27 mouse cellular contexts compared by ENCODE assay signal in genomic region chr17:47712889-47713571, GRCm38 (mm10). TPM values are rescaled to one million over a fixed set of nuclear protein-coding genes. Genes with fewer than 3 reads are reported as not detected.
DNase-seq lines count a peak whose midpoint lies in the region; ATAC-seq and TF ChIP-seq lines count a peak whose summit lies in the region.
"Had no signal": no experiment of that assay in that cellular context is flagged by ENCODE, and none has a peak within 500 bp of the region (broad histone marks: within the 10 kb centered on the region; RNA-seq: fewer than 3 reads in every experiment).

No protein-coding gene starts in this region.

- WGBS in heart, embryonic 12.5 days: 57% methylated on average over 20 of the region's 22 CpGs
- WGBS in midbrain, embryonic 14.5 days: 49% methylated on average over 17 of the region's 22 CpGs
- 46% methylated on average over 11 of the region's 22 CpGs for WGBS in midbrain, embryonic 10.5 days

- no peak for TF ChIP-seq CTCF in brain, embryonic 14.5 days (IDR thresholded peaks at IDR 0.05; ENCODE audit: borderline replicate concordance, extremely low read depth, insufficient read depth, insufficient read length)

- H3K4me1 ChIP-seq in heart, embryonic 12.5 days (replicated peaks): peaks cover 21% of the 10 kb centered on the region
- no peaks in the 10 kb centered on the region for H3K4me1 ChIP-seq in midbrain, embryonic 14.5 days (ENCODE audit: control insufficient read depth, insufficient read depth, low read length)
- H3K4me1 ChIP-seq in midbrain, embryonic 10.5 days: no peaks in the 10 kb centered on the region

- H3K27ac ChIP-seq in heart, embryonic 12.5 days (ENCODE audit: poor library complexity, severe bottlenecking): no peak overlapping the region
- no peak overlapping the region; the same call in 1 of the 2 replicates for H3K27ac ChIP-seq in midbrain, embryonic 14.5 days (replicated peaks; ENCODE audit: low read depth, low read length)
- no peak overlapping the region for H3K27ac ChIP-seq in midbrain, embryonic 10.5 days (replicated peaks)
- H3K27ac ChIP-seq: intestine, embryonic 15.5 days; neural tube, embryonic 15.5 days; stomach, postnatal 0 days had no signal

- intact Hi-C loops in heart, postnatal 10 days (cut with DNase I): no loop called here

- H3K27me3 ChIP-seq in heart, embryonic 12.5 days (replicated peaks): no peaks in the 10 kb centered on the region
- H3K27me3 ChIP-seq in midbrain, embryonic 14.5 days (ENCODE audit: control insufficient read depth, insufficient read depth, low read length): no peaks in the 10 kb centered on the region
- H3K27me3 ChIP-seq in midbrain, embryonic 10.5 days (ENCODE audit: low read depth, poor library complexity, severe bottlenecking): no peaks in the 10 kb centered on the region
- H3K27me3 ChIP-seq: intestine, embryonic 15.5 days; neural tube, embryonic 15.5 days had no signal

- peak overlapping the region; percentile 41 for H3K4me2 ChIP-seq in heart, embryonic 12.5 days
- peak overlapping the region; percentile 12; the same call in 1 of the 2 replicates for H3K4me2 ChIP-seq in midbrain, embryonic 14.5 days (ENCODE audit: low read length)
- H3K4me2 ChIP-seq: intestine, embryonic 15.5 days; liver, embryonic 11.5 days; neural tube, embryonic 15.5 days had no signal

- H3K9me3 ChIP-seq in heart, embryonic 12.5 days (replicated peaks): no peaks in the 10 kb centered on the region
- H3K9me3 ChIP-seq in midbrain, embryonic 14.5 days (ENCODE audit: control insufficient read depth, low read length): no peaks in the 10 kb centered on the region
- no peaks in the 10 kb centered on the region for H3K9me3 ChIP-seq in midbrain, embryonic 10.5 days (replicated peaks)
- H3K9me3 ChIP-seq: intestine, embryonic 15.5 days; neural tube, embryonic 15.5 days had no signal

- H3K9ac ChIP-seq in heart, embryonic 12.5 days: no peak overlapping the region
- H3K9ac ChIP-seq in midbrain, embryonic 14.5 days (replicated peaks; ENCODE audit: low read length): no peak overlapping the region
- H3K9ac ChIP-seq: intestine, embryonic 15.5 days; neural tube, embryonic 15.5 days had no signal

- no peak for ATAC-seq in heart, embryonic 12.5 days (ENCODE audit: insufficient number of reproducible peaks, low FRiP score)
- ATAC-seq in midbrain, embryonic 14.5 days (ENCODE audit: low FRiP score, low TSS enrichment): no peak
- ATAC-seq: intestine, embryonic 15.5 days; Patski had no signal

- no peak for DNase-seq in heart, postnatal 10 days
- peak; percentile 27 for DNase-seq in midbrain, embryonic 14.5 days
- DNase-seq in midbrain, embryonic 10.5 days (ENCODE audit: low spot score): no peak
- peak; percentile 12 for DNase-seq in brain, embryonic 14.5 days (ENCODE audit: low read depth)
- DNase-seq in ovary, postnatal 14 days (ENCODE audit: low spot score): no peak
- DNase-seq in cerebellum, adult 8-10 months: no peak
- DNase-seq: adrenal gland, postnatal 25 days; B cell, adult 2 months; cerebellum, adult 11-12 months; cerebellum, postnatal 25 days; embryo, embryonic 11 days; gastrocnemius, postnatal 14 days; heart, postnatal 36 days; lung, adult 2 months; right cerebral cortex, adult 18-20 months had no signal

- H3K4me3 ChIP-seq in heart, embryonic 12.5 days: no peak overlapping the region
- no peak overlapping the region for H3K4me3 ChIP-seq in midbrain, embryonic 14.5 days (replicated peaks; ENCODE audit: low read depth, low read length)
- no peak overlapping the region for H3K4me3 ChIP-seq in midbrain, embryonic 10.5 days
- H3K4me3 ChIP-seq: intestine, embryonic 15.5 days; neural tube, embryonic 15.5 days had no signal

- no peak for TF ChIP-seq POLR2A in brain, embryonic 14.5 days (IDR thresholded peaks at IDR 0.05; ENCODE audit: borderline replicate concordance, extremely low read depth, insufficient read depth, insufficient read length, poor library complexity, severe bottlenecking)

- H3K36me3 ChIP-seq in heart, embryonic 12.5 days: no peaks in the 10 kb centered on the region
- no peaks in the 10 kb centered on the region for H3K36me3 ChIP-seq in midbrain, embryonic 14.5 days (ENCODE audit: control insufficient read depth, insufficient read depth, low read length)
- no peaks in the 10 kb centered on the region for H3K36me3 ChIP-seq in midbrain, embryonic 10.5 days
- H3K36me3 ChIP-seq: intestine, embryonic 15.5 days; neural tube, embryonic 15.5 days had no signal

RNA-seq across cellular contexts. Expression of gene Pgc, which starts 13.6 kb away (rescaled TPM):
- polyA plus RNA-seq in heart, embryonic 12.5 days (2016; fragmentation: Nextera tagmentation; extraction: Ambion mirVana): not detected in 2 replicates
- total RNA-seq in heart, postnatal 10 days (2021): not detected
- polyA plus RNA-seq in midbrain, embryonic 14.5 days (2014; fragmentation: Nextera tagmentation; extraction: Ambion mirVana): not detected in 2 replicates
- polyA plus RNA-seq in midbrain, embryonic 10.5 days (2016; fragmentation: Nextera tagmentation; extraction: Ambion mirVana): 0.19 TPM in 1 of 2 replicates, not detected in the other
- not detected in 2 replicates for polyA plus RNA-seq in brain, embryonic 14.5 days (2012; rRNA removed)
- total RNA-seq: adrenal gland, postnatal 25 days; gastrocnemius, postnatal 14 days; heart, postnatal 36 days; layer of hippocampus, postnatal 14 days; megakaryocyte-erythroid progenitor cell, adult 5-6 weeks had no signal
- polyA plus RNA-seq: forebrain, embryonic 11.5 days; kidney, embryonic 14.5 days; limb, embryonic 11.5 days; liver, embryonic 11.5 days; neural tube, embryonic 15.5 days; Patski; urinary bladder, adult 2 months had no signal

RNA-seq across cellular contexts. Expression of gene Prickle4, which starts 18.5 kb away (rescaled TPM):
- polyA plus RNA-seq in heart, embryonic 12.5 days (2016; fragmentation: Nextera tagmentation; extraction: Ambion mirVana): 0.56 TPM in 1 of 2 replicates, not detected in the other
- total RNA-seq in heart, postnatal 10 days (2021): 1 to 10 TPM; 2.8 to 3.5 TPM
- 2.1 TPM in 1 of 2 replicates, not detected in the other for polyA plus RNA-seq in midbrain, embryonic 14.5 days (2014; fragmentation: Nextera tagmentation; extraction: Ambion mirVana)
- 0.35 and 0.44 TPM in 2 replicates for polyA plus RNA-seq in midbrain, embryonic 10.5 days (2016; fragmentation: Nextera tagmentation; extraction: Ambion mirVana)
- polyA plus RNA-seq in brain, embryonic 14.5 days (2012; rRNA removed): 0.52 and 1.0 TPM in 2 replicates
- total RNA-seq: megakaryocyte-erythroid progenitor cell, adult 5-6 weeks had no signal

RNA-seq across cellular contexts. Expression of gene Gm21981, which starts 18.8 kb away (rescaled TPM):
- 0.15 and 0.19 TPM in 2 replicates for polyA plus RNA-seq in heart, embryonic 12.5 days (2016; fragmentation: Nextera tagmentation; extraction: Ambion mirVana)
- total RNA-seq in heart, postnatal 10 days (2021): 1 to 10 TPM in 1 of 2 experiments, under 1 TPM in 1; 0.15 to 1.2 TPM
- polyA plus RNA-seq in midbrain, embryonic 14.5 days (2014; fragmentation: Nextera tagmentation; extraction: Ambion mirVana): 5.4 and 7.2 TPM in 2 replicates
- polyA plus RNA-seq in midbrain, embryonic 10.5 days (2016; fragmentation: Nextera tagmentation; extraction: Ambion mirVana): 0.44 and 0.48 TPM in 2 replicates
- 4.9 and 5.1 TPM in 2 replicates for polyA plus RNA-seq in brain, embryonic 14.5 days (2012; rRNA removed)
- polyA plus RNA-seq: stomach, postnatal 0 days had no signal

RNA-seq across cellular contexts. Expression of gene Tfeb, which starts 23.8 kb away (rescaled TPM):
- polyA plus RNA-seq in heart, embryonic 12.5 days (2016; fragmentation: Nextera tagmentation; extraction: Ambion mirVana): 22.7 and 24.5 TPM in 2 replicates
- 10 to 100 TPM; 48.1 to 51.1 TPM for total RNA-seq in heart, postnatal 10 days (2021)
- polyA plus RNA-seq in midbrain, embryonic 14.5 days (2014; fragmentation: Nextera tagmentation; extraction: Ambion mirVana): 1.6 and 2.7 TPM in 2 replicates
- 1.9 and 2.3 TPM in 2 replicates for polyA plus RNA-seq in midbrain, embryonic 10.5 days (2016; fragmentation: Nextera tagmentation; extraction: Ambion mirVana)
- polyA plus RNA-seq in brain, embryonic 14.5 days (2012; rRNA removed): 2.0 and 3.2 TPM in 2 replicates

RNA-seq across cellular contexts. Expression of gene Frs3, which starts 24.2 kb away (rescaled TPM):
- polyA plus RNA-seq in heart, embryonic 12.5 days (2016; fragmentation: Nextera tagmentation; extraction: Ambion mirVana): 4.6 and 5.1 TPM in 2 replicates
- total RNA-seq in heart, postnatal 10 days (2021): 1 to 10 TPM; 4.0 to 5.1 TPM
- polyA plus RNA-seq in midbrain, embryonic 14.5 days (2014; fragmentation: Nextera tagmentation; extraction: Ambion mirVana): 32.3 and 33.2 TPM in 2 replicates
- polyA plus RNA-seq in midbrain, embryonic 10.5 days (2016; fragmentation: Nextera tagmentation; extraction: Ambion mirVana): 10.3 and 13.6 TPM in 2 replicates
- 54.2 and 55.4 TPM in 2 replicates for polyA plus RNA-seq in brain, embryonic 14.5 days (2012; rRNA removed)

Comparison
In these comparisons a context has a peak if more than half of its experiments do, and no peak if none do; other contexts are left out.
1. DNase-seq: peak in midbrain, embryonic 14.5 days (single experiment) and brain, embryonic 14.5 days (single experiment); none in heart, postnatal 10 days (0 of 2), midbrain, embryonic 10.5 days (single experiment), ovary, postnatal 14 days (single experiment) and cerebellum, adult 8-10 months (single experiment).